Mouse (Mus musculus) gastrocnemius, adult 18-20 months (tissue): ENCODE measurements around the gene Krt26. TPM values are rescaled to one million over a fixed set of nuclear protein-coding genes. Genes with fewer than 3 reads are reported as not detected.

Experiments used
- DNase-seq: peaks from one replicate; pipeline ENCODE4 v3.0.0; 2021; ENCODE audit warnings: low spot score
- total RNA-seq, 2 experiments: library from RNA; stranded (reverse); gene quantifications; 2 replicates each; pipeline ENCODE4 v1.2.3; 2021

Gene Krt26
- total RNA-seq, 2 experiments from 2014 or later, result not detected

DNA sequence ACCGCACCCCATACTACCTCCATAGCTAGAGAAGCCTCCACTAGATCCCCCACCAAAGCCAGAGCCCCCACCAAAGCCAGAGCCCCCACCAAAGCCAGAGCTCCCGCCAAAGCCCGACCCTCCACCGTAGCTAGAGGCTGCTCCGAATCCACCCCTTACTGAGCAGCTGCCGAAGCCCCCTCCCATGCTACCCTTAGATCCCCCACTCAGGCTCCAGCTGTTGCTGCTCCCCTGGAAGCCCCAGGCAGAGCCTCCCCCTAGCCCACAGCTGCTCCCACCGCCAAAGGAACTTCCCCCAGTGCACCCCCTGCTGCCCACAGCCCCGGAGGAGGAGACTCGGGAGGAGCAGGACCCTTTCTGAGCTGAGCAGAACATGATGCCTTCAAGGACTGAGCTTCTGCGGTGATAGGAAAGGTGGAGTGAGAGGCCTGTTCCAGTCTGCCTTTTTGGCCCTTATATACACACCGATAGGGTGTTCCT, 52.9 kb downstream of the Krt26 start, which contains the start of gene Krt24:
Krt24 (minus strand) TSS at position 430 of the 480 bp plus-strand sequence.
- DNase-seq, result no peak

DNA sequence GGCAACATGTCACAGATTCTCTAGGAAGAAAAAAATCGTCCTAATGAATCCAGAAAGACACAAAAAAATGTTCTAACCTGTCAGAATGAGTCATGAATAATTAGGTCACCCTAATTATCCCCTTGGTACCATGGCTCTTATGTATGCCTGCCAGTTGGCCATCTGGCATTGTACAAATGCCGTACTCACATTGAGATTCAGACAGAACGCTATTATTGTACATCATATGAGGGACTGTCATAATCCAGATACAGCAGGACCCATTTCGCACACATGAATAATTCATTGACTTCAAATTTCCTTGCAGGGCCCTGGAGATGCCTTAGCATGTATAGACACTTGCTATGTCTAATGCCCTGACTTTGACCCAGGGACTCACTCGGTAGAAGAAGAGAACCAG, 53.8 kb downstream of the Krt26 start:
- DNase-seq, result no peak

DNA sequence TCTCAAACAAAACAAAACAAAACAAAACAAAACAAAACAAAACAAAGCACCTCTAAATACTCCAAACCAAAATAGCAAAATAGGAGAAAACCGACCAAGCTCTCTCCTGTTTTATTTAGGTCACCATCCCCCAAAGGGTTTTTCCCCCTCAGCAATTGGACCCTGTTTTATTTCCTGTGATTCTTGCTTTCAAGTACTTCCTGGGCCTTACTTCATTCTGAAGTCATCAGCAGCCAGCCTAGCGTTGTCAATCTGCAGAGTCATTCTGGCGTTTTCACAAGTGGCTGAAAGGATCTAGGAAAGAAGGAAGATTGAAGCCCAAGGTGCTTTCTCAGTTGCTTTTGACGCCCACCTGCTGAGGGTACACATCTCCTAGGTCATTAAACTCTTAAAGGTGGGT, 54.4 kb downstream of the Krt26 start:
- DNase-seq, result no peak

DNA sequence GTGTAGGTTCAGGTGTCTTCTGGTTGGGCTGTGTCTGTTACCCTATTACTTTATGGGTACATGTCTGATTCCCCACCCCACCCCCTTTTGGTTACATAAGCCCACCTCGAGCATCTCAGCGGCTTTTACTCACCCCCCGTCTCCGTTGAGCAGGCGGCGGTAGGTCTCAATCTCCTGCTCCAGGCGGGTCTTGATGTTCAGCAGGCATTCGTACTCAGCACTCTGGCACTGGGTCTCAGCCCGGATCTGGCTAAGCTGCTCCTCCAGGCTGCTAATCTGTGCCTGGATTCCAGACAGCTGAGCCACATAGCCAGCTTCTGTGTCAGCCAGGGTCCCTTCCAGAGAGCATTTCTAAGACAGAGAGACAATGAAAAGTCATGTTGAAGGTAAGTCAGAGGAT, 56.6 kb downstream of the Krt26 start:
- no peak for DNase-seq

DNA sequence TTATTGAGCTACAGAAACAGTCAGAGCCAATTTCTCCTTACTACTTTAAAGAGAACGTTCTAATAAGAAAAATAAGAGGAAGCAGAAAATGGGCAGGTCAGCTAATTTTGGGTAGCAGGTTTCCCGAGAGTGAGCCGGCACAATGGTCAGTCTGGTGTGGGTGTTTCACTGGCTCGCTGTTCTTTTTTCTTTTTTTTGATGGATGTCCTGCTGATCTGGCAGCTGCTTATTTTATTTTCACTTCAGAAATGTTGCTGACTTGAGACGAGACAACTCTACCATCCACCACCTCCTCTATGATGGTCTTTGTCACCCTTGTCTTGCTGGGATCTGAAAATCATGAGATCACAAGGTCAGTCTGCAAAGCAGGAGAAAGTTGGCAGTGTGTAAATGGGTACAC, 57.8 kb downstream of the Krt26 start:
- no peak for DNase-seq

Other genes starting within 250 kb of the Krt26 start
- under 1 TPM in 1 of 2 experiments, not detected in 1; 0.07 TPM for gene Tns4, start 248.7 kb downstream of the Krt26 start, total RNA-seq
- gene Ccr7, start 182.9 kb downstream of the Krt26 start, total RNA-seq, result not detected
- 10 to 100 TPM; 28.0 to 33.2 TPM for gene Smarce1, start 106.9 kb downstream of the Krt26 start, total RNA-seq
- 1 to 10 TPM; 2.4 TPM for gene Krt222, start 93.9 kb downstream of the Krt26 start, total RNA-seq
- gene Krt24, start 52.7 kb downstream of the Krt26 start, total RNA-seq, result not detected
- under 1 TPM in 1 of 2 experiments, not detected in 1; 0.18 TPM for gene Krt25, start 15.0 kb downstream of the Krt26 start, total RNA-seq
- gene Krt27, start 13.1 kb upstream of the Krt26 start, total RNA-seq, result not detected
- not detected for gene Krt28, start 36.9 kb upstream of the Krt26 start, total RNA-seq
- 1 to 10 TPM; 2.6 to 3.1 TPM for gene Krt10, start 51.4 kb upstream of the Krt26 start, total RNA-seq
- not detected for gene Krt12, start 84.3 kb upstream of the Krt26 start, total RNA-seq
- gene Krt20, start 100.2 kb upstream of the Krt26 start, total RNA-seq, result under 1 TPM in 1 of 2 experiments, not detected in 1; 0.14 TPM
- not detected for gene Krt23, start 155.2 kb upstream of the Krt26 start, total RNA-seq
- gene Krt39, start 183.4 kb upstream of the Krt26 start, total RNA-seq, result not detected
- not detected for gene Krt40, start 205.2 kb upstream of the Krt26 start, total RNA-seq
- gene Krtap3-3, start 212.9 kb upstream of the Krt26 start, total RNA-seq, result under 1 TPM in 1 of 2 experiments, not detected in 1; 0.32 TPM
- not detected for gene Krtap3-2, start 218.9 kb upstream of the Krt26 start, total RNA-seq
- gene Gm11939, start 221.5 kb upstream of the Krt26 start, total RNA-seq, result not detected
- not detected for gene Krtap3-1, start 228.7 kb upstream of the Krt26 start, total RNA-seq
- gene Krtap1-5, start 243.1 kb upstream of the Krt26 start, total RNA-seq, result not detected
- not detected for gene Krtap1-4, start 245.7 kb upstream of the Krt26 start, total RNA-seq